ENCODE assay signal across 15 mouse cellular contexts in the genomic region with DNA sequence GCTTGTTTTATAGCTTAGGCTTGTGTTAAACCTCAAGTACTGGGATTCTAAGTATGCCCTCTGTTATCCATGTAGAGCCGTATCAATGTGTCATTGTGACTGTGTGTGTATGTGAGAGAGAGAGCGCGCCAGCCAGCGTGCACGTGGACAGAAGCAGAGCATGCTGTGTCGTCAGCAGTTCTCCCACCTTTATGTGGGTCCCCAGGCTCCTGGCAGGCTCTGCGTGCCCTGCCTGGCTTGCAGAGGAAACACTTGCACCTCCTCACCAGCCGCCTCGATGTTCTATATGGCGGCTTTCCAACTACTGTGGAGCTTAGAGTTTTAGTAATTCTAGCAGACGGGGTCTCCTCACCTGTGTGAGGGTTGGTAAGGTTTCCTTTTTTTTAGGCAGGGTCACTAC.
"Had no signal": no experiment of that assay in that cellular context is flagged by ENCODE, and none has a peak within 500 bp of the region (broad histone marks: within the 10 kb centered on the region; RNA-seq: fewer than 3 reads in every experiment).

No protein-coding gene starts in this region.

- H3K9ac ChIP-seq: limb, embryonic 13.5 days; lung, embryonic 15.5 days; midbrain, embryonic 13.5 days had no signal

- H3K27ac ChIP-seq: limb, embryonic 13.5 days; lung, embryonic 15.5 days; midbrain, embryonic 10.5 days; midbrain, embryonic 13.5 days had no signal

- DNase-seq: kidney, adult 11 months; kidney, adult 8-10 months; kidney, postnatal 14 days; kidney, postnatal 4 days; left cerebral cortex, postnatal 4 days; lung, postnatal 10 days; lung, postnatal 36 days; thymus, adult 18-20 months; thymus, postnatal 4 days had no signal

- H3K4me3 ChIP-seq: limb, embryonic 13.5 days; lung, embryonic 15.5 days; megakaryocyte, embryonic 14.5 days; midbrain, embryonic 10.5 days; midbrain, embryonic 13.5 days had no signal

- H3K4me1 ChIP-seq: limb, embryonic 13.5 days; lung, embryonic 15.5 days; midbrain, embryonic 10.5 days; midbrain, embryonic 13.5 days had no signal

- ATAC-seq: midbrain, embryonic 13.5 days; midbrain, embryonic 16.5 days had no signal

- H3K4me2 ChIP-seq: limb, embryonic 13.5 days; lung, embryonic 15.5 days; midbrain, embryonic 13.5 days had no signal

- H3K9me3 ChIP-seq: limb, embryonic 13.5 days; lung, embryonic 15.5 days; megakaryocyte, embryonic 14.5 days; midbrain, embryonic 10.5 days; midbrain, embryonic 13.5 days had no signal

- H3K27me3 ChIP-seq: limb, embryonic 13.5 days; lung, embryonic 15.5 days; megakaryocyte, embryonic 14.5 days; midbrain, embryonic 13.5 days had no signal
